Mouse (Mus musculus) embryonic stem cell, embryonic (primary cell): ENCODE results near the gene Ggcx.

ENCODE experiments used
- CTCF ChIA-PET, 4 experiments: fragments of 300-600 bp in 2 of 4; fragments of 350-600 bp in 2 of 4; sonication (Branson Sonifier 250); formaldehyde crosslinking; loops; one replicate each; lab custom pipeline; 2022; ENCODE audit warnings: inconsistent platforms in 2 of 4; lab: Charles Lee
- POLR2A ChIA-PET, 4 experiments: fragments of 300-600 bp in 2 of 4; fragments of 350-600 bp in 2 of 4; sonication (Branson Sonifier 250); formaldehyde crosslinking; loops; one replicate each; lab custom pipeline; 2022; ENCODE audit warnings: antibody characterized with exemption in 4 of 4, inconsistent platforms in 1 of 4; lab: Charles Lee

Ggcx gene

DNA sequence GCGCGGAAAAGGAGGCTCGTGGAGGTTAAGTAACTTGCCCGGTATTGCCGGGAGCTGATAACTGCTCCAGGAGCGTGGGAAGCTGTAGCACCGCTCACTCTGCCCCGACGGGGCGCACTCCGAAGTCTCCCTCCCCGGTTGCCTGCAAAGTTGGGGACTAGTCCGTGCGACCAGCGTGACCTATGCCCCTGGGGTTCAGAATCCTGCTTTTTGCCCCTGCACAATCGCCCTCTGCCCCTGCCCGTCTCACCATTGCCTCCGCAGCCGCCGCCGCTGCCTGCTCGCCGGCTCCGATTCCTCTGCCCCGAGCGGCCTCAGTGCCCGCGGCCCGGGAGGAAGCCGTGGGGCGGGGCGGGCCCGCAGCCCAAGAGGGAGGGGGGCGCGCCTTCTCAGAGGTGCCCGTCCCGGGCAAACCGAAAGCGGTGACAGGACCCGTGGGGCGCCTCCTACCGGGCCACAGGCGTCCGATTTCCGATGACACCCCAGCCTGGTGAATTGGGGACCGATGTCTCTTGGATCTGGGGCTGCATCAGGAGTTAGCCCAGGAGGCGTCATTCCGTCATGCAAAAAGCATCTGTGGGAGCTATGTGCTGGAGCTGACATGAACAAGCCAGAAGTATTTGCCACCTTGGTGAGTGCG lies 33.9 kb upstream of the Ggcx start, which contains the start of gene Vamp5:
Vamp5 (minus strand) TSS at position 338 of the 640 bp plus-strand sequence.
- CTCF ChIA-PET = interaction anchor here (0.8 to 4.5 kb wide), 16 partner anchors 9 to 154 kb away, joined by 3 to 21 read pairs (median 4); partner anchors contain the start of genes Vamp8 (in 3 of the 4), Ggcx (in 1 of the 4) and Tmem150a (in 1 of the 4)

DNA sequence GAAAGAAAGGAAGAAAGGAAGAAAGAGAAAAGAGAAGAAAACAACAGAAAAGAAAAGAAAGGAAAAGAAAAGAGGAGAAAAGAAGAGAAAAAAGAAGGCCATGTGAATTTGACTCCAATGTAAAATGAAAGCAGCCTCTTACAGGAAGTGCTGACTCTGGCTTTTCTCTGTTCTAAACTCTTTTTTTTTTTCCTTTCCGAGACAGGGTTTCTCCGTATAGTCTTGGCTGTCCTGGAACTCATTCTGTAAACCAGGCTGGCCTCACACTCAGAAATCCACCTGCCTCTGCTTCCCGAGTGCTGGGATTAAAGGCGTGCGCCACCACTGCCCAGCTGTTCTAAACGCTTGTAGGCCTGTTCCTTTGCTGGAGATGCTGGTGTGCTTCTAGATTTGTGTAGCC lies 31.6 kb upstream of the Ggcx start:
- POLR2A ChIA-PET = interaction anchor here in 3 of 4 experiments (0.6 to 3.3 kb wide), 6 partner anchors 8 to 58 kb away, joined by 3 to 12 read pairs (median 4); partner anchors contain the start of gene Ggcx (in 2 of the 3)
- CTCF ChIA-PET = interaction anchor here in 2 of 4 experiments (0.7 to 4.5 kb wide), 2 partner anchors 7 to 637 kb away, joined by 10 to 21 read pairs; partner anchors contain the start of gene Vamp8 (in 1 of the 2)

More for the DNA sequence above, 33.9 kb upstream of the Ggcx start, which contains the start of gene Vamp5:
- POLR2A ChIA-PET = interaction anchor here in 3 of 4 experiments (0.6 to 3.8 kb wide), 19 partner anchors 10 to 172 kb away, joined by 3 to 18 read pairs (median 5); partner anchors contain the start of genes Mat2a (in 2 of the 3), Vamp8 (in 2 of the 3), Ggcx (in 1 of the 3) and Tmem150a (in 1 of the 3)

DNA sequence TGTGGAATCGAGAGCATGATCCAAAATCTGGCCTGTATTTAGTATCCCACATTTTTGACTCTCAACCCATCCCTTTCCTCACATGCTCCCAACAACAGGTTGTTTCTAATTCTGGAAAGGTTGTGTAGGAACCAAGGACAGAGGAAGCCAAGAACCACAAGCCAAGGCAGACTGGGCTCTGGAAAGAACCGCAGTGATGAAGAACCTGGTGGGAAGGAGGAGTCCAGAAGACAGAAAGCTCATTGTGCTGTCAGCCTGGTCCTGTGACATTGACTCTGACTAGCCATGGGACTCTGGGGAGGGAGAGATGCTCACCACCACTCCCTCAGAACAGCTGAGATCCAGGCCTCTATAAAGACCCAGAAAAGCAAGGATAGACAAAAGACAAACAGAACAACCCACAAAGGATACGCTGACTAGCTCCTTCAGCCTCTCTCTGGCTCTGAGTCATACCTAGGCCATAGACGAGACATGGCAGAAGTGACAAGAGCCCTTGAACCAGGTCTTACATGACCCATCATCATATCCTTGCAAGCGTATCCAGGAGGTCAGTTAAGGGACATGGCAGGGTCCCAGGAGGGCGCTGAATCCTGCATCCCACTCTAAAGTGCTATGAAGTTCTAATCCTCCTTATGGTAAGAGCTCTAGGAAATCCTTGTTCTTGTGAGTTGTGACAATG lies 30.8 kb upstream of the Ggcx start:
- ChIA-PET POLR2A (interaction anchor here (0.6 to 3.3 kb wide), 6 partner anchors 9 to 154 kb away, joined by 3 to 12 read pairs (median 4); partner anchors contain the start of gene Ggcx (in 1 of the 4)), CTCF (no interaction called here)

DNA sequence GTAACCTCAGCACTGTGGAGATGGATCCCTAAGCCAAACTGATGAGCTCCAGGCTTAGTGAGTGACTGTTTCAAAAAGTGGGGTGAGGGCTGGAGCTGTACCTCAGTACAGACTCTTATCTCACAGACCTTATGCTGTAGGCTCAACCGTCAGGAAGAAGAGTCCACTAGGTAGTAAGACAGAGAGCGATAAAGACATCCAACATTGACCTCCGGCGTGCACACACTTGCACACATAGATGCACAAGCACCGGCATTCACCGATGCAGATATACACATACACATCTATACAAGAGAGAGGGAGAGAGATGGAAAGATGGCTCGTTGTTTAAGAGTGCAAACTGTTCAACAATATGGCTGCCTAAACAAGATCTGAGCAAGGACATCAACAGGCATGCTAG lies 30.2 kb upstream of the Ggcx start:
- ChIA-PET CTCF (no interaction called here), POLR2A (interaction anchor here in 2 of 4 experiments (0.6 to 1.6 kb wide), 2 partner anchors 26 to 153 kb away, joined by 3 read pairs; no protein-coding TSS in a partner anchor)

DNA sequence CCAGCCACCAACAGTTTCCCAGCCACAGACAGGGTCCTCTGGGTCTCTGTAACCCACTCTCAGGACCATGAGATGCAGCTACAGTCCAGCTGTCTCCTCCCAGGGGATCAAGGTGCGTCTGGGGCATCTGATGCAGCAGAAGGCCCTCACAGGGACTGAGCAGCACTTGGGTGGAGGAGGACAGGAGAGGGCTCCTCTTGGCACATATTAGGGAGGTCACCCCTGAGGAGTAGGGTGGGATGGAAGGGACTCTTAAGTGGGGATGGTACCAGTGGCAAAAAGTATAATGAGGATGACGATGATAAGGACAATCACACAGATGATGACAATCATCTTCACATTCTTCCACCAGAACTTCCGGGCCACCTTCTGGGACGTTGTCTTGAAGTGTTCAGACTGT lies 28.9 kb upstream of the Ggcx start:
- ChIA-PET POLR2A (interaction anchor here in 2 of 4 experiments (0.6 to 1.0 kb wide), 4 partner anchors 21 to 517 kb away, joined by 3 to 4 read pairs (median 3); no protein-coding TSS in a partner anchor), CTCF (no interaction called here)

DNA sequence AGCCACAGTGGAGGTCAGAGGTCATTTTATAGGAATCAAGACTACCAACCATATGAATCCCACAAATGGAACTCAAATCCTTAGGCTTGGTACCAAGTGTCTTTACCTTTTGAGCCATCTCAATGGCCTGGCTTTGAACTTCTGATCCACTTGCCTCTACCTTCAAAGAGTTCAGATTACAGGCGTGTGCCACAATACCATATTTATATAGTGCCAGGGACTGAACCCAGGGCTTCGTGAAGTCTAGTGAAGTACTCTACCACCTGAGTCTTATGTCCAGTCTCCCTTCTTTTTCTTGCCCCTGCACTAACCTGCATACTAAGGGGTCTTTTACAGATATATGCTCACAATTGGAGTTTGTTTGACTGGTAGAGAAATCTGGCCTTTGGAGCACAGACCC lies 27.5 kb upstream of the Ggcx start:
- POLR2A ChIA-PET = no interaction called here
- CTCF ChIA-PET = interaction anchor here in 1 of 4 experiments (0.6 kb wide), 1 partner anchor 200 kb away, joined by 3 read pairs; no protein-coding TSS in a partner anchor

DNA sequence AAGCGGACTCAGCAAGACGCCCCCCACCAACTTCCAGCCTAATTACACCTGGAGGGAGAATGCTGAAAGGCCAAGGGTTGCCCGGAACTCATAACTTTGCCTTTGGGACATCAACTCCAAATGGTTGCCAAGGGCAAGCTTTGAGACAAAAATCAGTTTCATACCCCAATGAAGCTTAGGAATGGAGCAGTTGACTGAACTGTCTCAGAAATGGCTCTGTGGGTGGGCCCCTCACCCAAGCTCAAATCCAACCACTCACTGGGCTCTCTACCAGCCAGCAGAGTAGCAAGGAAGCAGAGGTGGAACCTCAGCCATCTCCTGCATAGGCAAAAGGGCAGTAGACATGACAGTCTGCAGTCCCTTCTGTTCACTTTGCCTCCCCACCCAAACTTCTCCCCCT lies 26.3 kb upstream of the Ggcx start:
- ChIA-PET CTCF (interaction anchor here in 2 of 4 experiments (0.6 to 1.1 kb wide), 3 partner anchors 26 to 147 kb away, joined by 3 to 4 read pairs (median 4); partner anchors contain the start of genes Ggcx (in 1 of the 2) and Tmem150a (in 1 of the 2)), POLR2A (interaction anchor here in 1 of 4 experiments (1.1 kb wide), 2 partner anchors 12 to 24 kb away, joined by 3 to 4 read pairs; no protein-coding TSS in a partner anchor)

DNA sequence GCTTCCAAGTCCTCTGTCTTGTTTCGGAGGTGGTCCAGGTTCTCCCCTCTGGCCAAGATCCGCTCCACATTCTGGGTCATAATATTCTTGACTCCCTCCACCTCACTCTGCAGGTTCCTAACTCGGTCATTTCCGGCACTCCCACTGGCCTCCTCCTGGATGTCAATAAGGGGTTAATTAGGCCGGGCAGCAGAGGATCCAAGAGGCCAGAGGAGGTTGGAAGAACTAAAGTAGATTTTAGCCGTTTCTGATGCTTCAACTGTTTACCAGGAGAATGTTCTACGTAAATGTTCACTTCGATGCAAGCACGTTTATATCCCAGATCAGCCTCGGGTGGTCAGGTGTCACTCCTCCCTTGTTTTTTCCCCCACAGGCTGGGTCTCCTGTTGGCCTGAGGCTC lies 25.8 kb upstream of the Ggcx start:
- ChIA-PET CTCF (interaction anchor here in 1 of 4 experiments (2.7 kb wide), 1 partner anchor 8 kb away, joined by 21 read pairs; the partner anchor contains the start of gene Vamp5), POLR2A (interaction anchor here in 1 of 4 experiments (1.1 to 3.2 kb wide), 3 partner anchors 18 to 24 kb away, joined by 3 to 13 read pairs (median 4); no protein-coding TSS in a partner anchor)

DNA sequence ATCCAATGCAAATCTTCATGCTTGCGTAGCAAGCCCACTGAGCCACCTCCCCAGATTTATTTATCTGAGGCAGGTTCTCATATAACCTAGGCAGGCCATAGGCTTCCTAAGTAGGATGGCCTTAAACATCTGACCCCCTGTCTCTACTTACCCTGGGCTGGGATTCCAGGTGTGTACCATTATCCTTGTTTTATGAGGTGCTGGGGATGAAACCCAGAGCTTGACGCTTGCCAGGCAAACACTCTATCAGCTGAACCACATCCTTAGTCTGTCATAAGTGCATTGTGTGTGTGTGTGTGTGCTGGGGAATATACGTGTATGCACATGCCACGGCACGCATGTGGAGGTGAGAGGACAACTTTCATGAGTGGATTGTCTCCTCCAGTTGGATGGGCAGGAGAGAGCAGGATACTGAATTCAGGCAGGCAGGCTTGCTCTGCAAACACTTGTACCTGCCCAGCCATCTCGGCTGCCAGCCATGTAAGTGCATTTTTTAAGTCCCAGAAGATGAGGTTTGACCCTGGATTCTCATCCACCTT lies 25.2 kb upstream of the Ggcx start:
- CTCF ChIA-PET = interaction anchor here in 2 of 4 experiments (0.6 to 2.7 kb wide), 4 partner anchors 8 to 146 kb away, joined by 3 to 21 read pairs (median 4); partner anchors contain the start of gene Vamp5 (in 1 of the 2)
- POLR2A ChIA-PET = interaction anchor here in 2 of 4 experiments (1.1 to 3.6 kb wide), 11 partner anchors 9 to 123 kb away, joined by 3 to 33 read pairs (median 11); partner anchors contain the start of genes Usp39 (in 2 of the 2), 0610030E20Rik (in 1 of the 2), Tmem150a (in 1 of the 2) and Vamp5 (in 1 of the 2)

DNA sequence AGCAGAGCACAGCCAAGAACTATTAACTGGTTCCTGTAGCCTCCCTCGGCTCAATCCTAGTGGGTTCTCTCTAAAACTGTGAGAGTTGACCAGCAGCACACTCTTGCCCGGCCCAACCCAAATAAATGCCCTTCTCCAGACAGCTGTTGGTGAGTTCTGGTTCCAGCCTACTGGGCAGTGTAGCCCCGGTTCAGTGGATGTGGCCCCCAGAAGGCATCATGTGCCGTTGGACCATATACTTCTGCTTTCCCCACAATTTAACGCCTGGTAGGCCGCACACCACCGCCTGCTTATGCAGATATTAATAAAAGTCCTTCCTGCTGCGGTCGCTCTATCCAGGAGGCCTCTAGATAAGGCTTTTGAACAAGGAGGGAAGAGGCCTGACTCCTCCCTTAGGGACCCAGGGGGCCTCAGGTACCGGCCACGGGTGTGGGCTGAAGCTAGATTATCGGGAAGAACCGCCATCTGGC lies 24.6 kb upstream of the Ggcx start:
- ChIA-PET POLR2A (interaction anchor here in 3 of 4 experiments (0.6 to 3.6 kb wide), 40 partner anchors 9 to 566 kb away, joined by 3 to 33 read pairs (median 5); partner anchors contain the start of genes Ggcx (in 3 of the 3), Tmem150a (in 3 of the 3), Vamp5 (in 3 of the 3) and Usp39 (in 2 of the 3)), CTCF (interaction anchor here (0.6 to 2.7 kb wide), 19 partner anchors 9 to 145 kb away, joined by 3 to 21 read pairs (median 4); partner anchors contain the start of genes Ggcx (in 2 of the 4), Vamp5 (in 2 of the 4) and Tmem150a (in 1 of the 4))

DNA sequence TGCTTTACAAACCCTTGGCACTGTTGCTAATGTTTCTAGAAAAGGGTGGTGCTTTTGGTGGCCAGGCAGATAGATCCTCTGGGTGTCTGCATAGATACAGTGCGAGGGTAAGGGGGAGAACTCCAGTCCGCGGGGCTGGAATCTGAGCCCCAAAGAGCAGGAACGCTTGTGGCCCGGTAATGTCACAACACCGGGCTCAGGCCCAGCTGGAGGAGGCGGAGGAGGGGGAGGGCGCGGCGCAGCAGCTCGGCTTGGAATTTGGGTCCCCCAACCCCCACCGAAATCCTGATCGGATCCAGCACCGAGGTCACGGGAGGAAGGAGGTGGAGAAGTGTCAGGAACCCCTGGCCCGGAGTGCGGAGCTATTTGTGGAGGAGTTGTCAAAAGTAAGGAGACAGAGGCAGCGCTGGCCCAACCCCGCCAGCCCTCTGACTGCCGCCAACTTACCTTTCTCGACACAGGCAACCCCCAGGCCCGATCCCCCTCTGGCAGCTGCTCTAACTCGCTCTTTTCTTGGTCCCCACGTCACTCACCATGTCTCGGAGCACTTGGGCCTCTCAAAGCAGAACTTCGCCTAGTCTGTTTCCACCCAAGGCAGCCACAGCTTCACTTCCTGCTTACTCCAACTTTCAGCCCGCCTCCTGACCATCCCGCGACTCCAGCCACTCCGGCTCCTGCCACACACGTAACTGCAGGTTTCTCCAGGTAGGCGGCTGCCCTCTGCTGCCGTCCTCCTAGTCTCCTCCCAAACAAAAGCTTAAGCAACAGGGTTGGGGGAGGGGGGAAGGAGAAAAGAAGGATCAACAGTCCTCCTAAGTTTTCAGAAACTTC lies 24.0 kb upstream of the Ggcx start, which contains the start of gene Vamp8:
Vamp8 (minus strand) TSS at position 763 of the 831 bp plus-strand sequence.
- POLR2A ChIA-PET = interaction anchor here in 3 of 4 experiments (0.6 to 3.6 kb wide), 55 partner anchors 9 to 896 kb away, joined by 3 to 33 read pairs (median 4); partner anchors contain the start of genes Ggcx (in 3 of the 3), Tmem150a (in 3 of the 3), Vamp5 (in 3 of the 3) and Usp39 (in 2 of the 3)
- CTCF ChIA-PET = interaction anchor here (0.5 to 2.7 kb wide), 36 partner anchors 10 to 1919 kb away, joined by 3 to 21 read pairs (median 4); partner anchors contain the start of genes Vamp5 (in 3 of the 4), Ggcx (in 2 of the 4), Tmem150a (in 2 of the 4) and Tgoln1 (in 1 of the 4)

DNA sequence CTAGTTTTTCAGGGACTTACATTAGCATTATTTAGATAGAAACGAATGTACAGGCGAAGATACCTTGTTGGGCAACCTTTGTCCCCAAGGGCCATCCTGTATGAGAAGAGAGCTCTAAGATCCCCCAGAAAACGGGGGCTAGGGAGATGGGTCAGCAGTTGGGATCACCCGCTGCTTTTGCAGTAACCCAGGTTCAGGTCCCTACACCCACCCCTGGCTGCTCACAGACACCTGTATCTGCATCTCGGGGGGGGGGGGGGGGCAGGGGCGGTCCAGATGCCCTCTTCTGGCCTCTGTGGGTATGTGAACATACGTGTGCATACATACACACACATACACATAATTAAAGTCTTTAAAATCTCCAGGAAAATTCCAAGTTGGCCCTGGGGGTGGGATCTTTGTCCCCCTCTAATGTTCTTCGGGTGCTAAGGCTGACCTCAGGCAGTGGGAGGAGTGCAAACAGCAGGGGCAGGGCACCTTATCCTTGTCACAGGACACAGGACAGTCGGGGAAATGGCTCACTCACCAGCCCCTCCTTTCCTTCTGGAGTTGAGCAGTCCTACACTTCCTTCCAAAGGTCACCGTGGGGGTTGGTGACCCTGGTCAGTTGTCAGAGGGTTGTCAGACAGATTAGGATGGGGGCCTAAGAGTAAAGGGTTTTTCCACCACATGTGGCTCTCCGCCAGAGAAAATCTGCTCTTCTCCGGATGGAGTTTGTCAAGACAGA lies 23.1 kb upstream of the Ggcx start:
- POLR2A ChIA-PET = interaction anchor here (0.6 to 3.6 kb wide), 55 partner anchors 9 to 897 kb away, joined by 3 to 33 read pairs (median 4); partner anchors contain the start of genes Tmem150a (in 3 of the 4), Ggcx (in 2 of the 4), Vamp5 (in 2 of the 4) and 0610030E20Rik (in 1 of the 4)
- CTCF ChIA-PET = interaction anchor here (0.6 to 2.7 kb wide), 33 partner anchors 9 to 1918 kb away, joined by 3 to 21 read pairs (median 4); partner anchors contain the start of genes Vamp5 (in 3 of the 4), Ggcx (in 2 of the 4), Tmem150a (in 2 of the 4) and Tgoln1 (in 1 of the 4)

DNA sequence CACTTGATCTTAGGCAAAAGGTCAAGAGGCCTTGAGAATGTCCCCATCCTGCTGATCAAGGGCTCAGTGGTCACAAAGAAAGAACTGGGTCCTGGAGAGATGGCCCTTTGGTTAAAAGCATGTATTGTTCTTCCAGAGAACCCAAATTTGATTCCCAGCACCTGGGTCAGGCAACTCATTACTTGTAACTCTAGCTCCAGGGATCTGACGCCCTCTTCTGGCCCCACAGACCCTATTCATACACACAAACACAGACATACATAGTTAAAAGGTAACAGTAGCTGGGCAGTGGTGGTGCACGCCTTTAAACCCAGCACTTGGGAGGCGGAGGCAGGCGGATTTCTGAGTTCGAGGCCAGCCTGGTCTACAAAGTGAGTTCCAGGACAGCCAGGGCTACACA lies 21.8 kb upstream of the Ggcx start:
- POLR2A ChIA-PET = interaction anchor here in 3 of 4 experiments (0.6 to 3.6 kb wide), 11 partner anchors 12 to 141 kb away, joined by 3 to 33 read pairs (median 4); partner anchors contain the start of genes Tmem150a (in 2 of the 3), Ggcx (in 1 of the 3) and Vamp5 (in 1 of the 3)
- CTCF ChIA-PET = interaction anchor here (0.6 to 1.5 kb wide), 18 partner anchors 11 to 790 kb away, joined by 3 to 6 read pairs (median 4); partner anchors contain the start of genes Ggcx (in 2 of the 4) and Tmem150a (in 2 of the 4)

DNA sequence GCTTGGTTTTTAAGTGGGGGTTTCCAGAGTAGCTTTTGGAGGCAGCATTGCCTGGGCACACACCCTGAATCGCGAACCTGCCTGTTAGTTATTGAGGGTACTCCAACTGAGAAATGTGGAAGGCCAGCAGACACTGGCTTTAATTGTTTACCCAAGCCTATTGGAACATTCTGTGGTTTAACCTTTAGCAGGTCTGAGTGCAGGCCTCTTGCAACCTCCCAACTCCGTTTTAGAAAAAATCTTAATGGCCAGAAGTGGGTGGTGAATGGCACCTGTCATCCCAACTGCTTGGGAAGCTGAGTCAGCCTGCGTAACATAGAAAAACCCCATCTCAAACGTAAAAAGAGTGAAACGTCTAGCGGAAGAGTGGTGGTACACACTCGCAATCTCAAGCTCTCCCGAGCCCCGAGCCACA lies 17.3 kb upstream of the Ggcx start:
- ChIA-PET POLR2A (interaction anchor here in 3 of 4 experiments (0.7 to 4.5 kb wide), 7 partner anchors 17 to 759 kb away, joined by 3 to 14 read pairs (median 4); partner anchors contain the start of genes Mat2a (in 1 of the 3) and Tmem150a (in 1 of the 3)), CTCF (interaction anchor here in 2 of 4 experiments (1.0 to 1.7 kb wide), 6 partner anchors 10 to 33 kb away, joined by 3 to 6 read pairs (median 4); partner anchors contain the start of gene Ggcx (in 1 of the 2))
